Mouse (Mus musculus): ENCODE measurements around the gene Taar8b.
A peak's percentile ranks its signal among the peaks of the same experiment; 100 is the strongest.
"Not testable (repeated sequence)": the region's sequence is repeated elsewhere in the genome, so short reads cannot be mapped to it uniquely, and the experiment has no call there.

Taar8b gene

DNA sequence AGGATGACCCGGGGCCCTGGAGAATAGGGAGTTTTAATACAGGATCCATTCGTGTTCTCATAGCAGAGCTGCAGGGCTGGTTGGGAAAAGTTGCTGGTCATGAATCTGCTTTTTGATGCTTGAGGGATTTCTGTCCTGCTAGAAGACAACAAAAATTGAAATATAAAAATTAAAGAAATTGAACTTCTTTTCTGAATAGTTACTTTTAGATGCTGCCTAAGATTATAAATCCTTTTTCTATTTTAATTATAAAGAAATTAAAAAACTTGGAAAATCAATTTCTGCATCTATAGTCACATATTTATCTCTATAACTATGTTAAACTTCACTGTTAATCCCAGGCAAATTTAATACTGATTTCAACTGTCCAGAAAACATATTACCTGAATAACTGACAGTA, at the start of gene Taar8b:
TSS of gene Taar8b (minus strand) at position 101 of the 400 bp plus-strand sequence.
- no peak for DNase-seq

- no peak for DNase-seq
Measured at GRCm38 (mm10) chr10:24138623-24139261, 46.6 kb upstream of the Taar8b start.

DNA sequence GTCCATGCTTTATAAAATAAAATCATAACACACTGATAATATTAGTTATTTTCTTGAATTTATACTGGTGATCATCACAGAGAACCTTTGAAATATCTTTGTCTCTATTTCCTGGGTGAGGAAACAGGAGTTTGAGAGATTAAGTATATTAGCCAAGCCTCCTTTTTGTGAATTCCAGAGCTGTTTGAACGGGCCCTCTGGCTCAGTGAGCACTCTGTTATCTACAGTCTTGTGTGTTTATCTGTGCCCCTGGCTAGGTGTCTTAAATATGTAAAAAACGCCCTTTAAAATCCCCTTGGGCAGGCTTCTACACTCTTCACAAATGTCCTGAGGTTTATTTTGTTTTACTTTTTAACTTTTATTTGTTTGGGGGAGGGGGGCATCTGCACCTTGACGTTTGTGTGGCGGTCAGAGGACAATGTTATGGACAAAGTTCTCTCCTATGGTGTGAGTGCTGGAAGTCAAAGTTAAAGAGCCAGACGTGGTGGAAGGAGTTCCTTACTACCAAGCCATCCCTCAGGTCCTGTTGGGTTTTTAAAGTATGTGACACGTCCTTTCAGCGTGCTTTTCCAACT, 42.1 kb upstream of the Taar8b start:
- no peak for DNase-seq

- no peak for DNase-seq
Measured at GRCm38 (mm10) chr10:24133132-24133531, 41.0 kb upstream of the Taar8b start.

GRCm38 (mm10) chr10:24132273-24132672, 40.2 kb upstream of the Taar8b start:
- DNase-seq, result no peak

GRCm38 (mm10) chr10:24131451-24132262, 39.6 kb upstream of the Taar8b start:
- DNase-seq, result peak; percentile 48

- peak; percentile 26 for DNase-seq
Measured at GRCm38 (mm10) chr10:24111116-24111778, 19.2 kb upstream of the Taar8b start.

- DNase-seq, result not testable (repeated sequence)
Measured at GRCm38 (mm10) chr10:24109434-24109833, 17.3 kb upstream of the Taar8b start, which contains the start of gene Taar9. TSS of gene Taar9 (minus strand) at chr10:24109534.

GRCm38 (mm10) chr10:24108236-24108635, 16.1 kb upstream of the Taar8b start:
- no peak for DNase-seq

DNA sequence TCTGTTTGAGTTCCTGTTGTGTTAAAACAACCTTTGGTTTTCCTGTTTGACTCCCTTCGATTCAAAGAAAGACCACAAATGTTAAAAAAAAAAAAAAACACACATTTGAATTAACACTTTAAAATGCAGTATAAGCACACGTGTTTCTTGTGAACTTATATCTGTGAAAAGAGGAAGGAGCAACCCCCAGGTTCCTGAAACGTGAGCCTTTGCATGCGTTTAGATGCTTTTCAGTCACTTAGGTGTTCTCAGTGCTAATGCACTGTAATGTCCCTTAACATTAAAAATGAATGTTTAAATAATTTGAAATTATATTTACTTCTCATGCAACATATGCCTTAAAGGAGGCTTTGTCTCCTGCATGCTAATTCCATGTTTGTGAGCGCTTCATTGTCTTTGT, 15.7 kb upstream of the Taar8b start:
- no peak for DNase-seq

DNA sequence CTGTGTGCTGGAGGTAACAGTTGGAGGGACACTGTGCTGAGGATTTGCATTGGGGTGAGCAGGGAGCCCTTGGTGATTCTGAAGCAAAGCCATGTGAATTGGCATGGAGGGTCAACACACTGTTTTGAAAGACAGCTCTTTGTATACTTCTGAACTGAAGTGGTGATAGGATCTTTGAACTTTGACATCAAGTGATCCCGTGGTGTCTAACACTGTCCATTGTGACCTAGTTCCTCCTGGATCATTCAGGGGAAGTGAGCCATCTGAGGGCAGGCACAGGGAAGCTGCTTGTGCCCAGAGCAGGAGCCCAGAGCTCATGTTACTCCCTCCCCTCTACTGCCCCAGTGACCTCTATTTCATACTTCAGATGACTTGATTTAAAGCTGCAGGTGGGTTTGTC, 11.2 kb upstream of the Taar8b start:
- DNase-seq, result not testable (repeated sequence)

GRCm38 (mm10) chr10:24101812-24102211, 9.7 kb upstream of the Taar8b start, which contains the start of gene Taar8c:
TSS of gene Taar8c (minus strand) at chr10:24101912.
- not testable (repeated sequence) for DNase-seq

- not testable (repeated sequence) for DNase-seq
Measured at GRCm38 (mm10) chr10:24097010-24097409, 4.9 kb upstream of the Taar8b start.

- DNase-seq, result no peak
Measured at GRCm38 (mm10) chr10:24087168-24087567, 4.9 kb downstream of the Taar8b start.

DNA sequence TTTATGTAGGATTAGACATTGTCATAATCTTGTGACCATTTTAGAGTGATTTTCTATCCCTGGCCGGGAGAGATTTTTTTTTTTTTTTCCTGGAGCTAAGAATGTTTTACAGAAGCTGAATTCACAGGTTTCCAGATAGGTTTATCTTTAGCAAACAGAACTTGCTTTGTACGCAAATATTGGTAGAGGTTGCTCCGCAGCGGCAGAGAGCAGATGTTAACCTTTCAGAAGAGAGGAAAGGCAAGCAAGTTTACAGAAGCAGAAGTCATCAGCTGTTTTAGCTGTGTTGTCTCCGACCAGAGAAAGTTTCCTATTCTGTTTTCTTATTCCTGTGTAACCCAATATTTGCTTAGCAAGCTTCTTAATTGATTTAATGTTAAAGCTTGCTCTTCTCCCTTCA, 5.5 kb downstream of the Taar8b start:
- no peak for DNase-seq

- DNase-seq, result no peak
Measured at GRCm38 (mm10) chr10:24085936-24086335, 6.2 kb downstream of the Taar8b start.

DNA sequence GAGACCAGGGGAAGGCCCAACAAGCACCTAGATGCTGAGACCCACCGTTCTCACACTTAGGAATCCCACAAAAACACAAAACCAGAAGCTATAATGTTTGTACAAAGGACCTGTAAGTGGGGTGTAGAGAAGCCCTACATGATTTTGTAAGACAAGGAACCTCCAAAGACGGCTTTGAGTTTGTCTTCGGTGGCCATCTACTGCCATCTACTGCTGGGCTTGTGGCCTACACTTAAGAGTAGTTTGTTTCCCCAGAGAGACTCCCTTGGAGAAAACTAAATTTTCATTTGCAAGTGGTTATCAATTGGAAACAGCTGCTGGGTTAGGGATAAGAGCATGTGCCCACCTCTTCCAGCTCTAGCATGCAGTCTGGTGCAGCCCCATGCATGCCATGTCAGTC, 11.9 kb downstream of the Taar8b start:
- peak; percentile 35 for DNase-seq

DNA sequence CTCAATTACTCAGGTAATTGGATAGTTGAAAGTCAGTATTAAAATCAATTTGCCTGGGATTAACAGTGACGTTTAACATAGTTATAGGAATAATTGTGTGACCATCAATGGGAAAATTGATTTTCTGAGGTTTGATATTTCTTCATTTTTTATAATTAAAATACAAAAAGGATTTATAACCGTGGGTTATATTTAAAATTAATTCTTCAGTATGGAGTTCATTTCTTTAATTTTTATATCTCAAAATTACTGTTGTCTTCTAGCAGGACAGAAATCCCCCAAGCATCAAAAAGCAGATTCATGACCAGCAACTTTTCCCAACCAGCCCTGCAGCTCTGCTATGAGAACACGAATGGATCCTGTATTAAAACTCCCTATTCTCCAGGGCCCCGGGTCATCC, 15.9 kb downstream of the Taar8b start, which contains the start of gene Taar8a:
TSS of gene Taar8a (plus strand) at position 301 of the 400 bp plus-strand sequence.
- not testable (repeated sequence) for DNase-seq

- not testable (repeated sequence) for DNase-seq
Measured at GRCm38 (mm10) chr10:24074751-24075150, 17.3 kb downstream of the Taar8b start.

- DNase-seq, result no peak
Measured at GRCm38 (mm10) chr10:24058986-24059385, 33.1 kb downstream of the Taar8b start.

GRCm38 (mm10) chr10:24052039-24052438, 40.1 kb downstream of the Taar8b start:
- no peak for DNase-seq

- DNase-seq, result no peak
Measured at GRCm38 (mm10) chr10:24049210-24049609, 42.9 kb downstream of the Taar8b start, which contains the start of gene Taar7f. TSS of gene Taar7f (plus strand) at chr10:24049510.

Data from right cerebral cortex, postnatal 14 days (tissue).